Mouse (Mus musculus): Measurements from ENCODE around the gene Pcsk2. TPM values are rescaled to one million over a fixed set of nuclear protein-coding genes. Genes with fewer than 3 reads are reported as not detected.

Gene Pcsk2
- polyA plus RNA-seq, 1 experiment from 2014 or later: 2.8 TPM

DNA sequence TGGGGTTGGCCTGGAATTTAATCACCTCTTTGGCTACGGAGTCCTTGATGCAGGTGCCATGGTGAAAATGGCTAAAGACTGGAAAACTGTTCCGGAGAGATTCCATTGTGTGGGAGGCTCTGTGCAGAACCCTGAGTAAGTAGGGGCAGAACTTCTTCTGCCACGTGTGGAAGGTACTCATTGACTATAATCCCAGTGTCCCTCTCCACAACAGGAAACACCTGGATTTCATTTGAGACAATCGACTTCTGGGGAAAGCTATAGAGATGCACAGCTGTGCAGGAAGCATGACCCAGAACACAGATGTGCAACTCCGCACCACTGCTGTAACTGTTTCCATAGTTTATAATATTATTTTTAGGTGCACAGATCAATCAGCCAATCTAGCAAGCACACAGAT is 255.1 kb downstream of the Pcsk2 start:
- Histone ChIP-seq H3K9ac (ENCODE audit: low read length) (no peak overlapping the region), H3K27me3 (ENCODE audit: control insufficient read depth, insufficient read depth, low read length) (no peaks in the 10 kb centered on the region), H3K4me1 (ENCODE audit: control insufficient read depth, insufficient read depth, low read length) (no peaks in the 10 kb centered on the region), H3K36me3 (ENCODE audit: control insufficient read depth, insufficient read depth, low read length) (no peaks in the 10 kb centered on the region), H3K4me2 (ENCODE audit: low read depth, low read length) (no peak overlapping the region), H3K27ac (ENCODE audit: low read length) (no peak overlapping the region), H3K4me3 (replicated peaks; ENCODE audit: low read length) (no peak overlapping the region), H3K9me3 (replicated peaks; ENCODE audit: control insufficient read depth, low read length) (no peaks in the 10 kb centered on the region)
- WGBS: 69% methylated on average over 5 of the region's 5 CpGs
- no peak for ATAC-seq (ENCODE audit: insufficient read depth, low FRiP score)

DNA sequence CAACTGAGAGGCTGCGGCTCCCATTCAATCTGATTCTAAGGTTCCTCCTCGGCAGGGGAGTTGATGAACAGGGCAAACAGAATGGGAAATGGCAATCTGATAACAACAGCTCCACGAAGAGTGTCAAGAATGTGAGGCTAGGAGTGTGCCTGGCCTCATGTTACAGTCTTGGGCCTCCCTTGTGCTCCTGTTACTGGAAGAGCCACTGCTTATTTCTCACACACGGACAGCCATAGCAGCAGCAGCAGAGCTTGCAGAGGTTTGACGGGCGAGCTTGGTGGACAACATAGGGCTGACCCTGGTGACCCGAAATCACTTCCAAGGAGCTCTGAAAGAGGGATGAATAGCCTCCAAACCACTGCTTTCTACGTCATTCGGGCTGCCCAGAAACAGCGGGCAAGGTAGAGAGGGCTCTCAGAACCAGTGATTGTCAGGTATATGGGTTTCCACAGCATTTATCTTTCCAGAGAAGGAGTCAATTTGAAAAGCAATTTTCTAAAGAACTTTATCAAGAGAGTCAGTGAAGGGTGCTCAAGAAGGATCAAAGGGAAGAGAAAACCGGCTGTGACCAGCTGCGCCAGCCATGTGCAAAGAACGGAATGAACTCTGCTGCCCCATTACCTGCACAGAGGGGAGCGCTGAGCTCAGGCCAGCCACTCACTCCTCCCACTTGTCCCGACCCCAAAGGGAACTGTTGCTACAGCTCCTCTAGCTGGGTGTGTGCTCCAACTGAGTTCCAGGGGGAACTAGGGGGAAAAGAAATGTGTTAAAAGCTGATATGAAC is 260.4 kb downstream of the Pcsk2 start:
- no peaks in the 10 kb centered on the region for H3K9me3 ChIP-seq (replicated peaks; ENCODE audit: control insufficient read depth, low read length)
- ATAC-seq (ENCODE audit: insufficient read depth, low FRiP score): no peak
- no peak overlapping the region for H3K27ac ChIP-seq (ENCODE audit: low read length)
- H3K4me1 ChIP-seq (ENCODE audit: control insufficient read depth, insufficient read depth, low read length): no peaks in the 10 kb centered on the region
- no peaks in the 10 kb centered on the region for H3K27me3 ChIP-seq (ENCODE audit: control insufficient read depth, insufficient read depth, low read length)
- H3K4me2 ChIP-seq (ENCODE audit: low read depth, low read length): no peak overlapping the region
- H3K36me3 ChIP-seq (ENCODE audit: control insufficient read depth, insufficient read depth, low read length): no peaks in the 10 kb centered on the region
- 58% methylated on average over 15 of the region's 15 CpGs for WGBS
- no peak overlapping the region for H3K9ac ChIP-seq (ENCODE audit: low read length)
- H3K4me3 ChIP-seq (replicated peaks; ENCODE audit: low read length): no peak overlapping the region

GRCm38 (mm10) chr2:143806924-143807664 is 261.1 kb downstream of the Pcsk2 start:
- H3K4me1 ChIP-seq (ENCODE audit: control insufficient read depth, insufficient read depth, low read length): no peaks in the 10 kb centered on the region
- no peak overlapping the region for H3K27ac ChIP-seq (ENCODE audit: low read length)
- WGBS: 78% methylated on average over 9 of the region's 9 CpGs
- no peaks in the 10 kb centered on the region for H3K36me3 ChIP-seq (ENCODE audit: control insufficient read depth, insufficient read depth, low read length)
- no peak overlapping the region for H3K4me3 ChIP-seq (replicated peaks; ENCODE audit: low read length)
- ATAC-seq (ENCODE audit: insufficient read depth, low FRiP score): no peak
- H3K4me2 ChIP-seq (ENCODE audit: low read depth, low read length): no peak overlapping the region
- H3K9me3 ChIP-seq (replicated peaks; ENCODE audit: control insufficient read depth, low read length): no peaks in the 10 kb centered on the region
- H3K9ac ChIP-seq (ENCODE audit: low read length): no peak overlapping the region
- no peaks in the 10 kb centered on the region for H3K27me3 ChIP-seq (ENCODE audit: control insufficient read depth, insufficient read depth, low read length)

DNA sequence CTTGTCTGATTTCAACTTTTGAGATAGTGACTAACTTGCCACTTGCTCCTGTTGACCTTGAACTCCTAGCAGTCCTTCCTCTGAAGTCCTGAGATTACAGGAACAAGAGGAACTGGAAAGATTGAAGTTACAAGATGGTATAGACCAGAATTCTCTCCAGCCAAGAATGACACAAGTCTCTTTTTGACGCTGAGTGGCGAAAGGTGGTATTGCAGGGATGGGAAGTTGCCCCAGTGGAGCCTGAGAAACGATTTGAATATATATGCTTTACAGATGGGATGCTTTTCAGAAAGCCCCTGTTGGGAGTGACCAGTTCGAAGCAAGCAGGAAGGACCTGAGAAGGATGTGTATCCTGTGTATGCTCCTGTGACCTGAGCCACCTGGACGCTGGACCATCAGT is 262.8 kb downstream of the Pcsk2 start:
- 63% methylated on average over 5 of the region's 5 CpGs for WGBS
- Histone ChIP-seq H3K4me2 (ENCODE audit: low read depth, low read length) (no peak overlapping the region), H3K4me3 (replicated peaks; ENCODE audit: low read length) (no peak overlapping the region), H3K36me3 (ENCODE audit: control insufficient read depth, insufficient read depth, low read length) (no peaks in the 10 kb centered on the region), H3K9me3 (replicated peaks; ENCODE audit: control insufficient read depth, low read length) (no peaks in the 10 kb centered on the region), H3K27me3 (ENCODE audit: control insufficient read depth, insufficient read depth, low read length) (no peaks in the 10 kb centered on the region), H3K9ac (ENCODE audit: low read length) (no peak overlapping the region), H3K4me1 (ENCODE audit: control insufficient read depth, insufficient read depth, low read length) (no peaks in the 10 kb centered on the region), H3K27ac (ENCODE audit: low read length) (no peak overlapping the region)
- no peak for ATAC-seq (ENCODE audit: insufficient read depth, low FRiP score)

GRCm38 (mm10) chr2:143812262-143812661 is 266.3 kb downstream of the Pcsk2 start:
- Histone ChIP-seq H3K4me1 (ENCODE audit: control insufficient read depth, insufficient read depth, low read length) (no peaks in the 10 kb centered on the region), H3K9ac (ENCODE audit: low read length) (no peak overlapping the region), H3K9me3 (replicated peaks; ENCODE audit: control insufficient read depth, low read length) (no peaks in the 10 kb centered on the region), H3K4me3 (replicated peaks; ENCODE audit: low read length) (no peak overlapping the region), H3K27ac (ENCODE audit: low read length) (no peak overlapping the region), H3K4me2 (ENCODE audit: low read depth, low read length) (no peak overlapping the region), H3K27me3 (ENCODE audit: control insufficient read depth, insufficient read depth, low read length) (no peaks in the 10 kb centered on the region), H3K36me3 (ENCODE audit: control insufficient read depth, insufficient read depth, low read length) (no peaks in the 10 kb centered on the region)
- WGBS: 63% methylated on average over 4 of the region's 4 CpGs
- ATAC-seq (ENCODE audit: insufficient read depth, low FRiP score): no peak

GRCm38 (mm10) chr2:143813461-143813860 is 267.5 kb downstream of the Pcsk2 start:
- 88% methylated on average over 11 of the region's 11 CpGs for WGBS

DNA sequence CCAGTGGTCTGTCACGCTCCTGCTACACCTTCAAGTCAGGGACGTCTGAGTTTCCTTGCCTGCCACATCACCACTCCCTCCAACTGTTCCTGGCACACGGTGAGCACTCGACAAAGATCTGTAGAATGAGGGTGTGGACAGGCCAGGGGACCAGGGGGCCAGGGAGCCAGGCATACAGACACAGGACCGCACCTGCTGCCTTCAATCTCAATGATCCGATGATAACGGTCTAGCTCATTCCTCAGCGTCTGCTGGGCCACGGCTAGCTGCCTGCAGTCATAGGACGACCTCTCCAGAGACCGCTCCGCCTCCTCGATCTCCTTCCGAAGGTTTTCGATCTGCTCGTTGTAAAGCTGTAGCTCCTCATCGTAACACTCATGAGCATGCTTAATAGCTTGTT is 285.7 kb downstream of the Pcsk2 start:
- H3K4me3 ChIP-seq (replicated peaks; ENCODE audit: low read length): no peak overlapping the region
- 0 out of 2 replicates have a peak, but pooled peaks cover 3% of the 10 kb centered on the region for H3K4me1 ChIP-seq (ENCODE audit: control insufficient read depth, insufficient read depth, low read length)
- H3K27me3 ChIP-seq (ENCODE audit: control insufficient read depth, insufficient read depth, low read length): no peaks in the 10 kb centered on the region
- ATAC-seq (ENCODE audit: insufficient read depth, low FRiP score): no peak
- 66% methylated on average over 17 of the region's 17 CpGs for WGBS
- no peaks in the 10 kb centered on the region for H3K36me3 ChIP-seq (ENCODE audit: control insufficient read depth, insufficient read depth, low read length)
- no peaks in the 10 kb centered on the region for H3K9me3 ChIP-seq (replicated peaks; ENCODE audit: control insufficient read depth, low read length)
- no peak overlapping the region for H3K4me2 ChIP-seq (ENCODE audit: low read depth, low read length)
- H3K27ac ChIP-seq (ENCODE audit: low read length): no peak overlapping the region
- no peak overlapping the region for H3K9ac ChIP-seq (ENCODE audit: low read length)

More at GRCm38 (mm10) chr2:143813461-143813860, 267.5 kb downstream of the Pcsk2 start:
- Histone ChIP-seq H3K9ac (ENCODE audit: low read length) (no peak overlapping the region), H3K4me3 (replicated peaks; ENCODE audit: low read length) (no peak overlapping the region), H3K27ac (ENCODE audit: low read length) (no peak overlapping the region), H3K4me1 (ENCODE audit: control insufficient read depth, insufficient read depth, low read length) (no peaks in the 10 kb centered on the region), H3K27me3 (ENCODE audit: control insufficient read depth, insufficient read depth, low read length) (no peaks in the 10 kb centered on the region), H3K4me2 (ENCODE audit: low read depth, low read length) (no peak overlapping the region), H3K36me3 (ENCODE audit: control insufficient read depth, insufficient read depth, low read length) (no peaks in the 10 kb centered on the region), H3K9me3 (replicated peaks; ENCODE audit: control insufficient read depth, low read length) (no peaks in the 10 kb centered on the region)
- ATAC-seq (ENCODE audit: insufficient read depth, low FRiP score): no peak

GRCm38 (mm10) chr2:143832721-143833120 is 286.8 kb downstream of the Pcsk2 start:
- Histone ChIP-seq H3K4me1 (ENCODE audit: control insufficient read depth, insufficient read depth, low read length) (peaks cover 6% of the 10 kb centered on the region; the same call in 1 of the 2 replicates), H3K36me3 (ENCODE audit: control insufficient read depth, insufficient read depth, low read length) (no peaks in the 10 kb centered on the region), H3K4me2 (ENCODE audit: low read depth, low read length) (no peak overlapping the region), H3K9ac (ENCODE audit: low read length) (no peak overlapping the region), H3K4me3 (replicated peaks; ENCODE audit: low read length) (no peak overlapping the region), H3K27me3 (ENCODE audit: control insufficient read depth, insufficient read depth, low read length) (no peaks in the 10 kb centered on the region), H3K27ac (ENCODE audit: low read length) (no peak overlapping the region), H3K9me3 (replicated peaks; ENCODE audit: control insufficient read depth, low read length) (no peaks in the 10 kb centered on the region)
- WGBS: 77% methylated on average over 5 of the region's 5 CpGs
- no peak for ATAC-seq (ENCODE audit: insufficient read depth, low FRiP score)

GRCm38 (mm10) chr2:143834082-143834481 is 288.1 kb downstream of the Pcsk2 start:
- Histone ChIP-seq H3K9ac (ENCODE audit: low read length) (no peak overlapping the region), H3K4me3 (replicated peaks; ENCODE audit: low read length) (no peak overlapping the region), H3K4me1 (ENCODE audit: control insufficient read depth, insufficient read depth, low read length) (peaks cover 6% of the 10 kb centered on the region; the same call in 1 of the 2 replicates), H3K4me2 (ENCODE audit: low read depth, low read length) (no peak overlapping the region), H3K36me3 (ENCODE audit: control insufficient read depth, insufficient read depth, low read length) (no peaks in the 10 kb centered on the region), H3K27me3 (ENCODE audit: control insufficient read depth, insufficient read depth, low read length) (no peaks in the 10 kb centered on the region), H3K27ac (ENCODE audit: low read length) (no peak overlapping the region), H3K9me3 (replicated peaks; ENCODE audit: control insufficient read depth, low read length) (no peaks in the 10 kb centered on the region)
- 37% methylated on average over 6 of the region's 6 CpGs for WGBS
- no peak for ATAC-seq (ENCODE audit: insufficient read depth, low FRiP score)
